Mouse (Mus musculus) heart, postnatal 14 days (tissue): ENCODE results near the gene Gm28827. TPM values are rescaled to one million over a fixed set of nuclear protein-coding genes. Genes with fewer than 3 reads are reported as not detected.
"Not testable (repeated sequence)": the region's sequence is repeated elsewhere in the genome, so short reads cannot be mapped to it uniquely, and the experiment has no call there.

Source experiments
- DNase-seq, 2 experiments: peaks; one replicate each; pipeline ENCODE4 v3.0.0; 2021 to 2022
- intact Hi-C: fragments of 180-260 bp; cut with DNase I; formaldehyde crosslinking; loops from one replicate; pipeline ENCODE4 v1.15.1; 2025
- long read RNA-seq, 2 experiments: library from polyadenylated mRNA; stranded (forward); transcript quantifications; one replicate each; pipeline ENCODE4 v2.0.0; 2021
- total RNA-seq, 2 experiments: library from RNA; stranded (reverse); gene quantifications; 2 replicates each; pipeline ENCODE4 v1.2.3; 2021

The Gm28827 gene
- not detected for total RNA-seq
- long read RNA-seq, experiment 1: 0 reads
- long read RNA-seq, experiment 2: 0 reads

GRCm38 (mm10) chrY:83030647-83031046 lies at the start of gene Gm28827:
Gene Gm28827 (plus strand): TSS chrY:83030947.
- intact Hi-C loops, DNase-seq: not testable (repeated sequence)
